Mouse (Mus musculus) neural tube, embryonic 14.5 days (tissue): ENCODE results near the gene Wnt5a. TPM values are rescaled to one million over a fixed set of nuclear protein-coding genes. Genes with fewer than 3 reads are reported as not detected.

ENCODE experiments used
- ATAC-seq: fragments of 200-750 bp; cut with Nextera tagmentation; 2 replicates; pipeline ENCODE4 v1.8.0; 2017; ENCODE audit warnings: low read depth, mild to moderate bottlenecking, moderate TSS enrichment, moderate library complexity
- H3K27ac ChIP-seq: fragments of 300-500 bp; sonication (generic); 2 replicates; pipeline ENCODE4 v1.5.1; 2014; ENCODE audit warnings: low read depth, mild to moderate bottlenecking, control low read depth, low read length, moderate library complexity, mixed read lengths
- H3K27me3 ChIP-seq: fragments of 300-500 bp; sonication (generic); 2 replicates; pipeline ENCODE4 v1.6.1; 2014; ENCODE audit warnings: low read length; ENCODE audit not compliant: control insufficient read depth, insufficient read depth
- H3K36me3 ChIP-seq: fragments of 300-500 bp; sonication (generic); 2 replicates; pipeline ENCODE4 v1.6.1; 2014; ENCODE audit warnings: low read length, mixed read lengths; ENCODE audit not compliant: control insufficient read depth, insufficient read depth
- H3K4me1 ChIP-seq: fragments of 300-500 bp; sonication (generic); 2 replicates; pipeline ENCODE4 v1.6.1; 2014; ENCODE audit warnings: low read length; ENCODE audit not compliant: control insufficient read depth, insufficient read depth
- H3K4me2 ChIP-seq: fragments of 300-500 bp; sonication (generic); 2 replicates; pipeline ENCODE4 v1.6.1; 2014; ENCODE audit warnings: mild to moderate bottlenecking, low read depth, low read length, control low read depth
- H3K4me3 ChIP-seq: fragments of 300-500 bp; sonication (generic); 2 replicates; pipeline ENCODE4 v1.5.1; 2014; ENCODE audit warnings: low read depth, low read length, control low read depth, mixed read lengths
- H3K9ac ChIP-seq: fragments of 300-500 bp; sonication (generic); replicated peaks from 2 replicates; pipeline ENCODE4 v1.6.1; 2014; ENCODE audit warnings: low read depth, mild to moderate bottlenecking, control low read depth, low read length, mixed read lengths
- H3K9me3 ChIP-seq: fragments of 300-500 bp; sonication (generic); 2 replicates; pipeline ENCODE4 v1.6.1; 2016; ENCODE audit warnings: low read length; ENCODE audit not compliant: control insufficient read depth
- WGBS: fragments of 180-500 bp; shearing (Covaris S2); extraction: QIAGEN DNeasy Blood & Tissue Kit; methylation state at CpG from one replicate; pipeline ENCODE4 v1.1.7; 2014; 5-methylcytosine and 5-hydroxymethylcytosine counted together
- polyA plus RNA-seq: library from polyadenylated mRNA; unstranded; fragments of >200 nt; fragmentation: Nextera tagmentation; extraction: Ambion mirVana; gene quantifications from 2 replicates; pipeline ENCODE4 v1.2.1, GENCODE M21; 2014

Wnt5a gene
- polyA plus RNA-seq, 1 experiment from 2014 or later, result 14.2 TPM

- Histone ChIP-seq H3K9ac (no peak overlapping the region), H3K27ac (no peak overlapping the region), H3K4me1 (peaks cover 25% of the 10 kb centered on the region), H3K9me3 (no peaks in the 10 kb centered on the region), H3K4me3 (no peak overlapping the region), H3K4me2 (no peak overlapping the region), H3K36me3 (no peaks in the 10 kb centered on the region), H3K27me3 (peaks cover 13% of the 10 kb centered on the region)
- WGBS, result 69% methylated on average over 5 of the region's 5 CpGs
- no peak for ATAC-seq
Observed at GRCm38 (mm10) chr14:28512805-28513590, 8.4 kb downstream of the Wnt5a start.

DNA sequence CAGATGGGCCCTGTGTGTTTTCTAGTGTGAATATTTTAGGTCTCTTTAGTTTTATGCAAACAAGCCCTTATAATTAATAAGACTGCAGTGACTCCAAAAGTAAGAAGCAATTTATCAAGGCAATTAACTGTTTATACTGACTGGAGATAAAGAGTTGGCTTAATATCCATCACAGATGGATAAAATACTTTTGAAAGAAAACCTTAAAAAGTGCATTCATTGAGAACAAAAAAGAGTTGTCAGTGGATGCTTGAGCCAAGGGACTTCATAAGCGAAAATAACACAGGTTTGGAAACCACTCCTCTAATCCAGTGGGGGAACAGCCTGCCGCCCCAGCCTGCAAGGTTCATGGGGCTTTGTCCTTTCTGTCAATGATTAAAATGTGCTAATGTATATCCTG, 9.6 kb downstream of the Wnt5a start:
- H3K36me3 ChIP-seq, result no peaks in the 10 kb centered on the region
- peaks cover 21% of the 10 kb centered on the region for H3K4me1 ChIP-seq
- WGBS, result 26% methylated on average over 2 of the region's 2 CpGs
- H3K9ac ChIP-seq, result no peak overlapping the region
- ATAC-seq, result no peak
- no peaks in the 10 kb centered on the region for H3K9me3 ChIP-seq
- no peak overlapping the region for H3K27ac ChIP-seq
- H3K27me3 ChIP-seq, result peaks cover 4% of the 10 kb centered on the region; the same call in 1 of the 2 replicates
- H3K4me3 ChIP-seq, result no peak overlapping the region
- no peak overlapping the region for H3K4me2 ChIP-seq

DNA sequence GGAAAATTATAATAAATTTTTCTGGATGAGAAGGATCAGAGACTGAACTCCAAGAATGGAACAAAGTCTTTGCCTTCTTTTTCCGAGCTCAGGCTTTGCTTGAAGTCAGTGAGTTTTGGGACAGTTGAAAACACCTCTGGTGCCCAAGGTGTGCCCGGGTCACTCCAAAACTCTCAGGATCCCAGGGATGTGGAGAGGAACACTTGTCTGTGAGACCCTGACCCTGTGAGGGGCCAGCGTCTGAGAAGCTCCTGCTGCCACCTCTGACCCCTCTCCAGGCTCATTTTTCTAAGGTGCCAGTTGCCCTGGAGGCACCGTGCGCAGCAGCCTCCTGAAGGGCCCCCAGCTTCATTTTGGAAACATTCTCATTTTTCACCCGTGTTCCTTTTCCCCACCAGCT, 10.8 kb downstream of the Wnt5a start:
- Histone ChIP-seq H3K4me1 (peaks cover 11% of the 10 kb centered on the region), H3K27me3 (peaks cover 4% of the 10 kb centered on the region; the same call in 1 of the 2 replicates), H3K27ac (no peak overlapping the region), H3K9me3 (no peaks in the 10 kb centered on the region), H3K36me3 (no peaks in the 10 kb centered on the region), H3K4me2 (no peak overlapping the region), H3K9ac (no peak overlapping the region), H3K4me3 (no peak overlapping the region)
- no peak for ATAC-seq
- 54% methylated on average over 6 of the region's 6 CpGs for WGBS

- H3K27ac ChIP-seq, result no peak overlapping the region
- no peaks in the 10 kb centered on the region for H3K27me3 ChIP-seq
- H3K9me3 ChIP-seq, result no peaks in the 10 kb centered on the region
- no peak overlapping the region for H3K9ac ChIP-seq
- no peaks in the 10 kb centered on the region for H3K36me3 ChIP-seq
- no peak overlapping the region for H3K4me3 ChIP-seq
- ATAC-seq, result no peak
- no peak overlapping the region for H3K4me2 ChIP-seq
- WGBS, result 84% methylated on average over 39 of the region's 39 CpGs
- H3K4me1 ChIP-seq, result no peaks in the 10 kb centered on the region
Observed at GRCm38 (mm10) chr14:28517631-28518560, 13.3 kb downstream of the Wnt5a start.

- WGBS, result 85% methylated on average over 1 of the region's 1 CpGs
- Histone ChIP-seq H3K36me3 (no peaks in the 10 kb centered on the region), H3K4me2 (no peak overlapping the region), H3K4me1 (no peaks in the 10 kb centered on the region), H3K9ac (no peak overlapping the region), H3K4me3 (no peak overlapping the region), H3K9me3 (no peaks in the 10 kb centered on the region), H3K27me3 (no peaks in the 10 kb centered on the region), H3K27ac (no peak overlapping the region)
- no peak for ATAC-seq
Observed at GRCm38 (mm10) chr14:28521106-28521505, 16.6 kb downstream of the Wnt5a start.

DNA sequence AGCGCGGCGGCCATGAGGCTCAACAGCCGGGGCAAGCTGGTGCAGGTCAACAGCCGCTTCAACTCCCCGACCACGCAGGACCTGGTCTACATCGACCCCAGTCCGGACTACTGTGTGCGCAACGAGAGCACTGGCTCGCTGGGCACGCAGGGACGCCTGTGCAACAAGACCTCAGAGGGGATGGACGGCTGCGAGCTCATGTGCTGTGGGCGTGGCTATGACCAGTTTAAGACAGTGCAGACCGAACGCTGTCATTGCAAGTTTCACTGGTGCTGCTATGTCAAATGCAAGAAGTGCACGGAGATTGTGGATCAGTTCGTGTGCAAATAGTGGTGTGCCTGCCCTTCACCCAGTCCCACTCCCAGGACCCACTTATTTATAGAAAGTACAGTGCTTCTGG, 18.1 kb downstream of the Wnt5a start:
- 89% methylated on average over 21 of the region's 21 CpGs for WGBS
- Histone ChIP-seq H3K36me3 (no peaks in the 10 kb centered on the region), H3K4me3 (no peak overlapping the region), H3K4me1 (no peaks in the 10 kb centered on the region), H3K27ac (no peak overlapping the region), H3K9ac (no peak overlapping the region), H3K27me3 (no peaks in the 10 kb centered on the region), H3K9me3 (no peaks in the 10 kb centered on the region), H3K4me2 (no peak overlapping the region)
- ATAC-seq, result no peak

- no peak overlapping the region for H3K9ac ChIP-seq
- no peak overlapping the region for H3K4me3 ChIP-seq
- H3K27me3 ChIP-seq, result no peaks in the 10 kb centered on the region
- no peaks in the 10 kb centered on the region for H3K9me3 ChIP-seq
- no peaks in the 10 kb centered on the region for H3K4me1 ChIP-seq
- H3K4me2 ChIP-seq, result no peak overlapping the region
- 60% methylated on average over 1 of the region's 1 CpGs for WGBS
- ATAC-seq, result no peak
- no peaks in the 10 kb centered on the region for H3K36me3 ChIP-seq
- H3K27ac ChIP-seq, result no peak overlapping the region
Observed at GRCm38 (mm10) chr14:28525566-28525965, 21.0 kb downstream of the Wnt5a start.

GRCm38 (mm10) chr14:28528151-28528685, 23.7 kb downstream of the Wnt5a start:
- no peak overlapping the region for H3K9ac ChIP-seq
- no peaks in the 10 kb centered on the region for H3K36me3 ChIP-seq
- no peak overlapping the region for H3K4me3 ChIP-seq
- H3K4me1 ChIP-seq, result no peaks in the 10 kb centered on the region
- H3K27me3 ChIP-seq, result no peaks in the 10 kb centered on the region
- no peaks in the 10 kb centered on the region for H3K9me3 ChIP-seq
- H3K27ac ChIP-seq, result no peak overlapping the region
- H3K4me2 ChIP-seq, result no peak overlapping the region
- no peak for ATAC-seq
- WGBS, result 70% methylated on average over 2 of the region's 2 CpGs

GRCm38 (mm10) chr14:28531531-28531930, 27.0 kb downstream of the Wnt5a start:
- Histone ChIP-seq H3K4me3 (no peak overlapping the region), H3K27ac (no peak overlapping the region), H3K9me3 (no peaks in the 10 kb centered on the region), H3K4me1 (no peaks in the 10 kb centered on the region), H3K36me3 (no peaks in the 10 kb centered on the region), H3K9ac (no peak overlapping the region), H3K4me2 (no peak overlapping the region), H3K27me3 (no peaks in the 10 kb centered on the region)
- ATAC-seq, result no peak
- WGBS, result 53% methylated on average over 1 of the region's 1 CpGs
